Mouse (Mus musculus) limb, embryonic 12.5 days (tissue): Measurements from ENCODE around the gene Prkce. TPM values are rescaled to one million over a fixed set of nuclear protein-coding genes. Genes with fewer than 3 reads are reported as not detected.

Experiments used
- ATAC-seq: fragments of 200-750 bp; cut with Nextera tagmentation; 2 replicates; pipeline ENCODE4 v1.8.0; 2017; ENCODE audit warnings: low read depth, moderate TSS enrichment; ENCODE audit not compliant: insufficient number of reproducible peaks, insufficient read depth, low FRiP score, low TSS enrichment
- H3K27ac ChIP-seq: fragments of 300-500 bp; sonication (generic); 2 replicates; pipeline ENCODE4 v1.5.1; 2016; ENCODE audit warnings: mild to moderate bottlenecking, moderate library complexity
- H3K27me3 ChIP-seq: fragments of 300-500 bp; sonication (generic); 2 replicates; pipeline ENCODE4 v1.6.1; 2016; ENCODE audit warnings: mild to moderate bottlenecking, moderate library complexity
- H3K36me3 ChIP-seq: fragments of 300-500 bp; sonication (generic); 2 replicates; pipeline ENCODE4 v1.6.1; 2016; ENCODE audit warnings: mild to moderate bottlenecking, moderate library complexity
- H3K4me1 ChIP-seq: fragments of 300-500 bp; sonication (generic); replicated peaks from 2 replicates; pipeline ENCODE4 v1.6.1; 2016
- H3K4me2 ChIP-seq: fragments of 300-500 bp; sonication (generic); 2 replicates; pipeline ENCODE4 v1.6.1; 2016; ENCODE audit warnings: mild to moderate bottlenecking, moderate library complexity
- H3K4me3 ChIP-seq: fragments of 300-500 bp; sonication (generic); replicated peaks from 2 replicates; pipeline ENCODE4 v1.5.1; 2016; ENCODE audit warnings: mild to moderate bottlenecking
- H3K9ac ChIP-seq: fragments of 300-500 bp; sonication (generic); replicated peaks from 2 replicates; pipeline ENCODE4 v1.6.1; 2016; ENCODE audit warnings: mild to moderate bottlenecking, moderate library complexity
- H3K9me3 ChIP-seq: fragments of 300-500 bp; sonication (generic); 2 replicates; pipeline ENCODE4 v1.6.1; 2016; ENCODE audit warnings: mild to moderate bottlenecking, moderate library complexity
- WGBS: fragments of 180-500 bp; shearing (Covaris S2); methylation state at CpG from one replicate; pipeline ENCODE4 v1.1.7; 2016; 5-methylcytosine and 5-hydroxymethylcytosine counted together
- polyA plus RNA-seq: library from polyadenylated mRNA; unstranded; fragments of >200 nt; fragmentation: Nextera tagmentation; extraction: Ambion mirVana; gene quantifications from 2 replicates; pipeline ENCODE4 v1.2.1, GENCODE M21; 2016

The Prkce gene
- polyA plus RNA-seq, 1 experiment from 2014 or later: 7.7 TPM

- Histone ChIP-seq H3K27ac (no peak overlapping the region), H3K4me3 (no peak overlapping the region), H3K4me1 (peaks cover 42% of the 10 kb centered on the region), H3K9me3 (no peaks in the 10 kb centered on the region), H3K36me3 (no peaks in the 10 kb centered on the region), H3K4me2 (no peak overlapping the region), H3K9ac (no peak overlapping the region), H3K27me3 (no peaks in the 10 kb centered on the region)
- ATAC-seq: no peak
- WGBS: 95% methylated on average over 3 of the region's 3 CpGs
Measured at GRCm38 (mm10) chr17:86354896-86355295, 187.3 kb downstream of the Prkce start.

- no peaks in the 10 kb centered on the region for H3K36me3 ChIP-seq
- H3K4me2 ChIP-seq: no peak overlapping the region
- no peaks in the 10 kb centered on the region for H3K27me3 ChIP-seq
- no peaks in the 10 kb centered on the region for H3K9me3 ChIP-seq
- ATAC-seq: no peak
- H3K9ac ChIP-seq: no peak overlapping the region
- H3K4me1 ChIP-seq: peaks cover 42% of the 10 kb centered on the region
- no peak overlapping the region for H3K27ac ChIP-seq
- WGBS: 96% methylated on average over 2 of the region's 2 CpGs
- H3K4me3 ChIP-seq: no peak overlapping the region
Measured at GRCm38 (mm10) chr17:86355318-86355717, 187.7 kb downstream of the Prkce start.

GRCm38 (mm10) chr17:86355772-86356451, 188.3 kb downstream of the Prkce start:
- Histone ChIP-seq H3K9ac (no peak overlapping the region), H3K36me3 (no peaks in the 10 kb centered on the region), H3K27me3 (no peaks in the 10 kb centered on the region), H3K4me3 (no peak overlapping the region), H3K4me1 (peaks cover 42% of the 10 kb centered on the region), H3K4me2 (no peak overlapping the region), H3K9me3 (no peaks in the 10 kb centered on the region), H3K27ac (no peak overlapping the region)
- WGBS: 77% methylated on average over 7 of the region's 7 CpGs
- ATAC-seq: no peak

GRCm38 (mm10) chr17:86358388-86358787, 190.8 kb downstream of the Prkce start:
- Histone ChIP-seq H3K27ac (peak overlapping the region; percentile 78; the same call in 1 of the 2 replicates), H3K36me3 (no peaks in the 10 kb centered on the region), H3K9me3 (no peaks in the 10 kb centered on the region), H3K4me3 (no peak overlapping the region), H3K9ac (no peak overlapping the region), H3K4me1 (peaks cover 25% of the 10 kb centered on the region), H3K27me3 (no peaks in the 10 kb centered on the region), H3K4me2 (no peak overlapping the region)
- ATAC-seq: peak; percentile 83
- WGBS: 4% methylated on average over 5 of the region's 5 CpGs

- WGBS: 25% methylated on average over 4 of the region's 4 CpGs
- peak overlapping the region; percentile 78 for H3K27ac ChIP-seq
Measured at GRCm38 (mm10) chr17:86358847-86359246, 191.3 kb downstream of the Prkce start.

GRCm38 (mm10) chr17:86360849-86361248, 193.3 kb downstream of the Prkce start:
- no peak overlapping the region for H3K9ac ChIP-seq
- H3K27ac ChIP-seq: no peak overlapping the region
- H3K4me2 ChIP-seq: no peak overlapping the region
- no peak overlapping the region for H3K4me3 ChIP-seq
- H3K9me3 ChIP-seq: no peaks in the 10 kb centered on the region
- no peaks in the 10 kb centered on the region for H3K36me3 ChIP-seq
- no peak for ATAC-seq
- WGBS: 89% methylated on average over 3 of the region's 3 CpGs
- H3K27me3 ChIP-seq: no peaks in the 10 kb centered on the region
- H3K4me1 ChIP-seq: peaks cover 28% of the 10 kb centered on the region

More at GRCm38 (mm10) chr17:86358847-86359246, 191.3 kb downstream of the Prkce start:
- Histone ChIP-seq H3K36me3 (no peaks in the 10 kb centered on the region), H3K4me3 (no peak overlapping the region), H3K27me3 (no peaks in the 10 kb centered on the region), H3K9me3 (no peaks in the 10 kb centered on the region), H3K9ac (no peak overlapping the region), H3K4me1 (peaks cover 21% of the 10 kb centered on the region), H3K4me2 (no peak overlapping the region)
- no peak for ATAC-seq

- H3K36me3 ChIP-seq: no peaks in the 10 kb centered on the region
- H3K4me3 ChIP-seq: no peak overlapping the region
- 62% methylated on average over 5 of the region's 5 CpGs for WGBS
- H3K9me3 ChIP-seq: no peaks in the 10 kb centered on the region
- no peaks in the 10 kb centered on the region for H3K27me3 ChIP-seq
- H3K9ac ChIP-seq: no peak overlapping the region
- no peak overlapping the region for H3K4me2 ChIP-seq
- ATAC-seq: no peak
- peaks cover 29% of the 10 kb centered on the region for H3K4me1 ChIP-seq
- no peak overlapping the region for H3K27ac ChIP-seq
Measured at GRCm38 (mm10) chr17:86363356-86363755, 195.8 kb downstream of the Prkce start.

GRCm38 (mm10) chr17:86364349-86365075, 196.9 kb downstream of the Prkce start:
- Histone ChIP-seq H3K4me3 (no peak overlapping the region), H3K27me3 (no peaks in the 10 kb centered on the region), H3K36me3 (no peaks in the 10 kb centered on the region), H3K9me3 (no peaks in the 10 kb centered on the region), H3K9ac (no peak overlapping the region), H3K4me2 (no peak overlapping the region), H3K27ac (no peak overlapping the region), H3K4me1 (peaks cover 19% of the 10 kb centered on the region)
- ATAC-seq: no peak
- WGBS: 67% methylated on average over 16 of the region's 16 CpGs

- Histone ChIP-seq H3K36me3 (no peaks in the 10 kb centered on the region), H3K9me3 (no peaks in the 10 kb centered on the region), H3K4me1 (peaks cover 34% of the 10 kb centered on the region), H3K27ac (no peak overlapping the region), H3K27me3 (no peaks in the 10 kb centered on the region), H3K9ac (no peak overlapping the region), H3K4me3 (no peak overlapping the region), H3K4me2 (no peak overlapping the region)
- 85% methylated on average over 10 of the region's 10 CpGs for WGBS
- no peak for ATAC-seq
Measured at GRCm38 (mm10) chr17:86366919-86367318, 199.3 kb downstream of the Prkce start.

GRCm38 (mm10) chr17:86367676-86368075, 200.1 kb downstream of the Prkce start:
- ATAC-seq: no peak
- Histone ChIP-seq H3K9me3 (no peaks in the 10 kb centered on the region), H3K4me3 (no peak overlapping the region), H3K27me3 (no peaks in the 10 kb centered on the region), H3K9ac (no peak overlapping the region), H3K4me2 (no peak overlapping the region), H3K27ac (no peak overlapping the region), H3K4me1 (peaks cover 34% of the 10 kb centered on the region), H3K36me3 (no peaks in the 10 kb centered on the region)
- 5% methylated on average over 7 of the region's 7 CpGs for WGBS

GRCm38 (mm10) chr17:86370106-86370742, 202.6 kb downstream of the Prkce start:
- H3K27ac ChIP-seq: no peak overlapping the region
- H3K4me1 ChIP-seq: peaks cover 41% of the 10 kb centered on the region
- H3K27me3 ChIP-seq: no peaks in the 10 kb centered on the region
- no peak overlapping the region for H3K4me3 ChIP-seq
- 53% methylated on average over 8 of the region's 8 CpGs for WGBS
- H3K4me2 ChIP-seq: no peak overlapping the region
- no peaks in the 10 kb centered on the region for H3K9me3 ChIP-seq
- H3K9ac ChIP-seq: no peak overlapping the region
- no peak for ATAC-seq
- H3K36me3 ChIP-seq: no peaks in the 10 kb centered on the region
